11 mouse cellular contexts compared by ENCODE assay signal in genomic region chr3:12077756-12078155, GRCm38 (mm10).
"Had no signal": no experiment of that assay in that cellular context is flagged by ENCODE, and none has a peak within 500 bp of the region (broad histone marks: within the 10 kb centered on the region; RNA-seq: fewer than 3 reads in every experiment).

No protein-coding gene starts in this region.

- H3K4me3 ChIP-seq: layer of hippocampus, adult 2 months; liver, embryonic 13.5 days; midbrain, embryonic 15.5 days had no signal

- ATAC-seq: liver, postnatal 0 days; midbrain, embryonic 15.5 days had no signal

- H3K27ac ChIP-seq: layer of hippocampus, adult 2 months; liver, embryonic 13.5 days; midbrain, embryonic 15.5 days; stomach, postnatal 0 days had no signal

- H3K9ac ChIP-seq: liver, embryonic 13.5 days; liver, postnatal 0 days; midbrain, embryonic 15.5 days had no signal

- H3K9me3 ChIP-seq: liver, embryonic 13.5 days; midbrain, embryonic 15.5 days had no signal

- DNase-seq: kidney, adult 18-20 months; kidney, postnatal 10 days; kidney, postnatal 4 days; liver; liver, embryonic 13.5 days; liver, postnatal 0 days; thymus, adult 18-20 months; thymus, postnatal 14 days had no signal

- H3K36me3 ChIP-seq: liver, embryonic 13.5 days; midbrain, embryonic 15.5 days had no signal

- H3K4me1 ChIP-seq: liver, embryonic 13.5 days; midbrain, embryonic 15.5 days had no signal

- H3K4me2 ChIP-seq: liver, embryonic 13.5 days; midbrain, embryonic 15.5 days had no signal

- H3K27me3 ChIP-seq: liver, embryonic 13.5 days; midbrain, embryonic 15.5 days had no signal
